Mouse (Mus musculus): ENCODE results near the gene Fam155a. TPM values are rescaled to one million over a fixed set of nuclear protein-coding genes. Genes with fewer than 3 reads are reported as not detected.

The Fam155a gene
- polyA plus RNA-seq, 1 experiment from 2014 or later, result 28.8 TPM

DNA sequence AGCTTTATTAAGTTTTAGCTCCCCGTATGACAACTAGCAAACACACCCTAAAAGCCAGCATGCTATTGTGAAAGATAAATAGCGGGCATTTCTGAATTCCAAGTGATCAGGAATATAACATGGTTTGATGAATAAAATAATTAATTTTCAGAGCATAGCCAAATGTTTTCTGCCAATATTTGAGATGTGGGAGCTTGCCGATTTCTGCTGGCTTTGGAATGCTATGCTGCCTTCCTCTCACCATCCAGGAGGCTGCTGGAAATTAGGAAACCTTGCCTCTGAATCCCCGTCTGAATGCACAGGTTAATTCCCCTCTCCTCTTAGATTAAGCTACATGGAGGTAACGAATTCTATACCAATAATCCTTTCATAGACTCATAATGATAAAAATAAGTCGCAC, 116.1 kb downstream of the Fam155a start:
- no peak overlapping the region for H3K27ac ChIP-seq (replicated peaks)
- no peak overlapping the region for H3K9ac ChIP-seq (replicated peaks)
- WGBS, result 86% methylated on average over 6 of the region's 6 CpGs
- no peaks in the 10 kb centered on the region for H3K4me1 ChIP-seq
- no peaks in the 10 kb centered on the region for H3K36me3 ChIP-seq
- no peak overlapping the region for H3K4me3 ChIP-seq (replicated peaks)
- no peaks in the 10 kb centered on the region for H3K27me3 ChIP-seq (replicated peaks)
- no peak for ATAC-seq (ENCODE audit: low FRiP score)
- no peak overlapping the region for H3K4me2 ChIP-seq
- no peaks in the 10 kb centered on the region for H3K9me3 ChIP-seq (replicated peaks)

GRCm38 (mm10) chr8:9653643-9654042, 117.3 kb downstream of the Fam155a start:
- no peak for ATAC-seq (ENCODE audit: low FRiP score)
- H3K27ac ChIP-seq (replicated peaks), result no peak overlapping the region
- H3K4me2 ChIP-seq, result no peak overlapping the region
- H3K36me3 ChIP-seq, result no peaks in the 10 kb centered on the region
- H3K9ac ChIP-seq (replicated peaks), result no peak overlapping the region
- WGBS, result 48% methylated on average over 1 of the region's 1 CpGs
- no peak overlapping the region for H3K4me3 ChIP-seq (replicated peaks)
- H3K27me3 ChIP-seq (replicated peaks), result no peaks in the 10 kb centered on the region
- no peaks in the 10 kb centered on the region for H3K4me1 ChIP-seq
- H3K9me3 ChIP-seq (replicated peaks), result no peaks in the 10 kb centered on the region

- Histone ChIP-seq H3K4me1 (no peaks in the 10 kb centered on the region), H3K9ac (replicated peaks) (no peak overlapping the region), H3K27ac (replicated peaks) (no peak overlapping the region), H3K4me3 (replicated peaks) (no peak overlapping the region), H3K27me3 (replicated peaks) (no peaks in the 10 kb centered on the region), H3K9me3 (replicated peaks) (no peaks in the 10 kb centered on the region), H3K4me2 (no peak overlapping the region), H3K36me3 (no peaks in the 10 kb centered on the region)
- WGBS, result 87% methylated on average over 2 of the region's 2 CpGs
- no peak for ATAC-seq (ENCODE audit: low FRiP score)
These were observed 132.8 kb downstream of the Fam155a start for GRCm38 (mm10) chr8:9638162-9638561.

- no peak overlapping the region for H3K9ac ChIP-seq (replicated peaks)
These were observed 135.7 kb downstream of the Fam155a start for GRCm38 (mm10) chr8:9635240-9635639.

DNA sequence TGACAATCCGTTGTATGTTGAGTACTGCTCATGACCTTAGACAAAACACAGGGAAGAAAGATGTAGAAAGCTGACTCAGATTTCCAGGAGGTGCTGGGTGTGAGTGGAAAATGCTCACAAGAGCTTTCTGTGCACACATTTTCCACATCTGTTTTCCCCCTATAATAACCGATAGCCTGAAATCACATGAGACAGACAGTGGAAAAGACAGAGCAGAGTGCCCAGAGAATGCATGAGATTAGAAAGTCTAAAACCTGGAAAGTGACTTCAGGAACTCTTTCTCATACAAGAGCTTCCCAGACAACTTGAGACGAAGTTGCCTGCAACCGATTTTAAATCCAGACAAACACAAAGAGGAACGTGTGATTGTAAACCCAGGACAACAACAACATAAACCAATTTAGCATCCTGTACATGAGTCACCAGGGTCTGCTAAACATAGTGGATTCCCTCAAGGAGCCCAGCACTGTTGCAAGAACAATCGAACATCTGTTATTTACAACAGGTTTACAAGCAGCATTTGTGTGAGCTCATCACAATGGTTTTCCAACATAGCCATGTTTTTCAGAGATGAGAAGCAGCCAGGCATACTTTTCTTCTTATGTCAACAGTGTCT, 163.8 kb downstream of the Fam155a start:
- Histone ChIP-seq H3K4me1 (peaks cover 26% of the 10 kb centered on the region), H3K4me3 (replicated peaks) (no peak overlapping the region), H3K4me2 (no peak overlapping the region), H3K27me3 (replicated peaks) (no peaks in the 10 kb centered on the region), H3K9me3 (replicated peaks) (no peaks in the 10 kb centered on the region), H3K9ac (replicated peaks) (no peak overlapping the region), H3K27ac (replicated peaks) (no peak overlapping the region), H3K36me3 (no peaks in the 10 kb centered on the region)
- ATAC-seq (ENCODE audit: low FRiP score), result no peak
- 39% methylated on average over 6 of the region's 6 CpGs for WGBS

More at GRCm38 (mm10) chr8:9635240-9635639, 135.7 kb downstream of the Fam155a start:
- no peaks in the 10 kb centered on the region for H3K36me3 ChIP-seq
- no peak for ATAC-seq (ENCODE audit: low FRiP score)
- no peak overlapping the region for H3K27ac ChIP-seq (replicated peaks)
- no peaks in the 10 kb centered on the region for H3K9me3 ChIP-seq (replicated peaks)
- no peak overlapping the region for H3K4me2 ChIP-seq
- WGBS, result 86% methylated on average over 5 of the region's 5 CpGs
- H3K4me1 ChIP-seq, result peaks cover 3% of the 10 kb centered on the region; the same call in 1 of the 2 replicates
- no peaks in the 10 kb centered on the region for H3K27me3 ChIP-seq (replicated peaks)
- no peak overlapping the region for H3K4me3 ChIP-seq (replicated peaks)

DNA sequence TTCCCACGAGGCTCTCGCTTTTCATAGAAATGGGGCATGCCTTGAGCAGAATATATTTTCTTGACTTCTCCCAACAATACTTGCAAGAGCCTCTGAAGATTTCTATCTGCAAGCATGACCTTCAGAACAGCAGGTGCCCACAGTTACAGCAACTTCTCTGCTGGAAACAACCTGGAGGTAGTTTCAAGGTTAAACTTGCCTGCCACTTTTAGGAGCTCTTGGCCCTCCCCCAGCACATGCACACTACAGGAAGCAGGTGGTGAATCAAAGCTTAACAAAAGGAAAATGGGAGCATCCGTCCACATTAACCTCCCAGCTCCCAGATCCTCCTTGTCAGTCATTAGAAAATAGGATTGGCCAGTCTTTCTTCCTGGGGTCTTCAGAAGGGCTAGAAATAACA, 175.0 kb downstream of the Fam155a start:
- no peak overlapping the region for H3K4me2 ChIP-seq
- no peak overlapping the region for H3K27ac ChIP-seq (replicated peaks)
- no peak overlapping the region for H3K9ac ChIP-seq (replicated peaks)
- no peaks in the 10 kb centered on the region for H3K27me3 ChIP-seq (replicated peaks)
- 54% methylated on average over 3 of the region's 3 CpGs for WGBS
- no peaks in the 10 kb centered on the region for H3K4me1 ChIP-seq
- H3K36me3 ChIP-seq, result no peaks in the 10 kb centered on the region
- ATAC-seq (ENCODE audit: low FRiP score), result no peak
- no peak overlapping the region for H3K4me3 ChIP-seq (replicated peaks)
- no peaks in the 10 kb centered on the region for H3K9me3 ChIP-seq (replicated peaks)

- ATAC-seq (ENCODE audit: low FRiP score), result no peak
- WGBS, result 73% methylated on average over 6 of the region's 6 CpGs
These were observed 189.1 kb downstream of the Fam155a start for GRCm38 (mm10) chr8:9581836-9582235.

DNA sequence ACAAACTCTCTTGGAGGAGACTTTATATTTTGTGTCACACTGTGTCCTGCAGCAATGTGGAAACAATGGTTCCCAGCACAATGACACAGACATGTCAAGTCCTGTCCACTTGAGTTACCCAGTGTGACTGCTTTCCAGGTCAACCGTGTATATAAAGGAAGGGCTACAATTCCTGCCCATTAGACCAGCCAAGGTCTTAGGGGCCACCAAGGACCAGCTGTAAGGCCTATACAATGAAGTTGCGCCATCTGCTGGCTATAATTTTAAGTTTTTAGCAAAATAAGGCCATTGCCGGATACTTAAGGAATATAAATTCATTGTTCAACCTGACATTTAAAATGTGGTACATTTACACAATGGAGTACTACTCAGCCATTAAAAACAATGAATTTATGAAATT, 190.8 kb downstream of the Fam155a start:
- no peak for ATAC-seq (ENCODE audit: low FRiP score)
- 27% methylated on average over 3 of the region's 3 CpGs for WGBS

More at GRCm38 (mm10) chr8:9581836-9582235, 189.1 kb downstream of the Fam155a start:
- Histone ChIP-seq H3K36me3 (no peaks in the 10 kb centered on the region), H3K27ac (replicated peaks) (no peak overlapping the region), H3K4me2 (no peak overlapping the region), H3K4me1 (no peaks in the 10 kb centered on the region), H3K4me3 (replicated peaks) (no peak overlapping the region), H3K27me3 (replicated peaks) (no peaks in the 10 kb centered on the region), H3K9ac (replicated peaks) (no peak overlapping the region), H3K9me3 (replicated peaks) (no peaks in the 10 kb centered on the region)

DNA sequence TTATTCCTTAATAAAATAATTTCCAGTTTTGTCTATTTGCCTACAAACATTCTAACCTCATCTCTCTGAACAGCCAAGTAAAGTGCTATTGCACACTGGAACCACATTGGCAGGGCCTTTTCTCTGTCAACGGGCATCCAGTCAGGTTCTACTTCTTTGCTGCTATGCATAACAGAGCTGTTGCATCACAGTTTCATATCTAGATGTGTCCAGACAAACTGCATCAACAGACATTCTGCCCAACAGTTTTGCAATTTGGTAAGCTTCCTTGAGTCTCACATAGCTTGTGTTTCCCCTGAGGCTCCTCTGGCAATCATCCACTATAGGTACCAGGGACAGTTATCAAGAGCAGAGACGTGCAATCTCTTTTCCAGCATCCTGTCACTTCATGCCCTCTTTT, 199.0 kb downstream of the Fam155a start:
- H3K9ac ChIP-seq (replicated peaks), result no peak overlapping the region
- WGBS, result 63% methylated on average over 2 of the region's 2 CpGs
- H3K4me3 ChIP-seq (replicated peaks), result no peak overlapping the region
- H3K4me1 ChIP-seq, result no peaks in the 10 kb centered on the region
- H3K9me3 ChIP-seq (replicated peaks), result no peaks in the 10 kb centered on the region
- no peak overlapping the region for H3K4me2 ChIP-seq
- no peak for ATAC-seq (ENCODE audit: low FRiP score)
- no peak overlapping the region for H3K27ac ChIP-seq (replicated peaks)
- no peaks in the 10 kb centered on the region for H3K27me3 ChIP-seq (replicated peaks)
- no peaks in the 10 kb centered on the region for H3K36me3 ChIP-seq

More for the DNA sequence above, 190.8 kb downstream of the Fam155a start:
- no peaks in the 10 kb centered on the region for H3K9me3 ChIP-seq (replicated peaks)
- no peaks in the 10 kb centered on the region for H3K27me3 ChIP-seq (replicated peaks)
- H3K4me1 ChIP-seq, result no peaks in the 10 kb centered on the region
- H3K4me3 ChIP-seq (replicated peaks), result no peak overlapping the region
- H3K4me2 ChIP-seq, result no peak overlapping the region
- H3K36me3 ChIP-seq, result no peaks in the 10 kb centered on the region
- no peak overlapping the region for H3K27ac ChIP-seq (replicated peaks)
- H3K9ac ChIP-seq (replicated peaks), result no peak overlapping the region

GRCm38 (mm10) chr8:9569516-9570170, 201.3 kb downstream of the Fam155a start:
- WGBS, result 84% methylated on average over 4 of the region's 4 CpGs
- Histone ChIP-seq H3K4me1 (no peaks in the 10 kb centered on the region), H3K9me3 (replicated peaks) (no peaks in the 10 kb centered on the region), H3K4me3 (replicated peaks) (no peak overlapping the region), H3K27ac (replicated peaks) (no peak overlapping the region), H3K27me3 (replicated peaks) (no peaks in the 10 kb centered on the region), H3K36me3 (no peaks in the 10 kb centered on the region), H3K4me2 (no peak overlapping the region), H3K9ac (replicated peaks) (no peak overlapping the region)
- ATAC-seq (ENCODE audit: low FRiP score), result no peak

GRCm38 (mm10) chr8:9549199-9549598, 221.8 kb downstream of the Fam155a start:
- Histone ChIP-seq H3K9ac (replicated peaks) (no peak overlapping the region), H3K36me3 (no peaks in the 10 kb centered on the region), H3K4me1 (peaks cover 17% of the 10 kb centered on the region), H3K4me3 (replicated peaks) (no peak overlapping the region), H3K27me3 (replicated peaks) (no peaks in the 10 kb centered on the region), H3K9me3 (replicated peaks) (no peaks in the 10 kb centered on the region), H3K27ac (replicated peaks) (0 out of 2 replicates have a peak overlapping the region, but pooled peaks have one; percentile 5), H3K4me2 (no peak overlapping the region)
- no peak for ATAC-seq (ENCODE audit: low FRiP score)
- WGBS, result 68% methylated on average over 3 of the region's 3 CpGs

- Histone ChIP-seq H3K9me3 (replicated peaks) (no peaks in the 10 kb centered on the region), H3K9ac (replicated peaks) (no peak overlapping the region), H3K36me3 (no peaks in the 10 kb centered on the region), H3K27ac (replicated peaks) (no peak overlapping the region), H3K4me2 (no peak overlapping the region), H3K4me1 (peaks cover 17% of the 10 kb centered on the region), H3K27me3 (replicated peaks) (no peaks in the 10 kb centered on the region), H3K4me3 (replicated peaks) (no peak overlapping the region)
- no peak for ATAC-seq (ENCODE audit: low FRiP score)
- WGBS, result 24% methylated on average over 2 of the region's 2 CpGs
These were observed 223.4 kb downstream of the Fam155a start for GRCm38 (mm10) chr8:9547558-9547954.

Measured in neural tube, embryonic 15.5 days (tissue).